Mouse (Mus musculus) frontal cortex, postnatal 36 days (tissue): ENCODE measurements at regions not wholly inside any gene's neighbourhood (a gene's known extent, or its start where the extent isn't known, plus 50 kb on each side); places are given as distances from the start of the nearest gene placed in this dataset.

Experiments used
- DNase-seq, 2 experiments: peaks; one replicate each; pipeline ENCODE4 v3.0.0; 2022; ENCODE audit warnings: low spot score in 2 of 2

DNA sequence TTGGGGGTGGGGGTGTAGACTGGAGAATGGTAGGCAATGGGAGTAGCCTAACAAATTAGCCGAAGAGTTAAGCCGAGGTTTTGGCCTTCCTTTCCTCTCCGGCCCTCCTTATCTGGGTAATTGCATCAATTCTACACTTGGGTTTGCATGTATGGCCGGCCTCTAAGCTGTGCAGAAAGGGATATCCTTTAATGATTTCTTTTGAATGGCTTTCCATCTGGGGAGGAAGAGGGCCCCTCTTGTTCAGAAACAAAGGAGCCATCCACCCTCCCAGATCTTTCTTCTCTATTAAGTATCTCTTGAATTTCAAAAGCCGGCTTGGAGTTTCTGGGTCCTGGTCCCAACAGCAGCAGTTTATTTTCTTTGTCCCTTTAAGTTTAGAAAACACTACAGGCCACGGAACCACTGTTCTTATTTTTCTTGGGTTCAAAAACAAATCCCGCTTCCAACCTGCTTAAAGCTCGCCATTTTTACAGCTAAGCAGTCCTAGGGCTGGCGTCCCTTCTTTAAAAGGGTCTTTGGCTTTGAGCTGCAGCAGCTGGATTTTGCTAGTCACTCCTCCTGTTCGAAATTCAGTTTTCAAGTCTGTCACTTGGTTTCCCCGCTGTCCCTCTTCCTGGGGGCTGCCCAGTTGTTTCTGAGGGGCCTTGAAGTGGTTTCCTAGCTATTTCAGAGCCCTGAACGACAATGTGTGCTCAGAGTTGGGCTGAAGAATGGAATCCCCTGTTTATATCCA is 73.1 kb upstream of the Lrig1 start:
- DNase-seq: no peak

DNA sequence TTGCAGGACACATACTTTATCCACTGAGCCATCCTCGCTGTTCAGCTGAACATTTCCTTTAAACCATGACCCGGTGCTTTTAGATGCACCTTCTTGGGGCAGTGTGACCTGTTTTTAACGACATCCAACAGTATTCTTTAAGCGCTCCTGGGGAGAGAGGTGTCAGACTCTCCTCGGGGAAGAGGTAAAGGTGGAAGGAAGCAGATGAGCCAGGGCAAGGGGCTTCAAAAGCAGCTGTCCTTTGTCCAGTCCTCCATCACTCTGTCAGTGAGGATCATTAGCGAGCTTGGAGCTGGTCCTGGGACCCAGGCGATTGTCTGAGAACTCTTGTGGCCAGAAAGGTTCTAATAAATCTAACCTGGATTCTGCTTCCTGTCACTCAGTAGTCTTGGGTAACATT is 72.4 kb upstream of the Lrig1 start:
- no peak for DNase-seq

DNA sequence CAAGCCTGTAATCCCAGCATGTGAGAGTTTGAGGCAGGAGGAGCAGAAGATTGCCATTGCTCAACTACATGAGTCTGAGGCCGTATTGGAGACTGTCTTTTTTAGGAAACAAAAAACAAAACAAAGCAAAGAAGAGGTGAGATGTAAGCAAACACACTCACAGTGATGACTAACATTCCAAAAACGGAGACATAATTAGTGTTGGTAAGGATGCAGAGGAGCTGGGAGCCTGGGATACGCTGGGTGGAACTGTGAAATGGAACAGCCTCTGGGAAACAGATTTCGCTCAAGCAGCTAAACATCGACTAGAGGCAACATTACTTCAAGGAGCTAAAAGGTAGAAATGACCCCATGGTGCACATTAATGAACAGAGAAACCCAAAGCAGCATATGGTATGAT is 68.3 kb upstream of the Lrig1 start:
- no peak for DNase-seq

DNA sequence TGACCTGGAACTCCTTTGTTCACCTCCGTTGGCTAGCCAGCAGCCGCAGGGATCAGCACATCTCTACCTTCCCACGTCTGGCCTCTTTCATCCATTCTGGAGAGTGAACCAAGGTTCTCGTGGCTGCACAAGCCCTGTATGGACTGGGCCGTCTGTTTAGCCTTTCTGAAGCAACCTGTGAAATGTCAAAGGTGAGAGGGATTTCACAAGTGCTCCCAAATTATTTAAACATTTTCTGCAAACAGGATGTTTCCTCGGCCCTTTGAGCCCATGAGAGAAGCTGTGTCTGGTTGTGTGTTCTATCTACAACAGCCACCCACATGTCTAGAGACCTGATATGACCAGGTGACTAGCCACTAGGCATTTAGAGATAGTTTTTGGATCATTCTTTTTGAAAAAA is 65.8 kb upstream of the Lrig1 start:
- no peak for DNase-seq

DNA sequence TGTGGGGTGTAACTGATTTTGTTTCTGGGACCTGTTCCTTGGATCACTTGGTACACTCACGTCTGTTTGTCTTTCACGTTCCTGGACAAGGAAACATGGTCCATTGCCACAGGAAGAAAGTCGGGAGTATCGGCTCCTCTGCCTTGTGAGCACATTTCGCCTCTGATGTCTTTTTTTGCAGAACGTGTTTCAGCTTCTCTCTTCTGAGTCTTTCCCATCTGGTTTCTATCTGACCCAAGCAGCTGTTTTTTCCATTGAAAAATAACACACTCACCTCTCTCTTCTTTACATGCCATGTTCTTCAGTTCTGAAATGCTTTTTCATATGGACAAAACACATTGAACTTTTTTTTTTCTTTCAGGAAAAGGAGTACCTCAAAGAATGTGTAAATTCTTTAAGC is 61.4 kb upstream of the Lrig1 start:
- no peak for DNase-seq

DNA sequence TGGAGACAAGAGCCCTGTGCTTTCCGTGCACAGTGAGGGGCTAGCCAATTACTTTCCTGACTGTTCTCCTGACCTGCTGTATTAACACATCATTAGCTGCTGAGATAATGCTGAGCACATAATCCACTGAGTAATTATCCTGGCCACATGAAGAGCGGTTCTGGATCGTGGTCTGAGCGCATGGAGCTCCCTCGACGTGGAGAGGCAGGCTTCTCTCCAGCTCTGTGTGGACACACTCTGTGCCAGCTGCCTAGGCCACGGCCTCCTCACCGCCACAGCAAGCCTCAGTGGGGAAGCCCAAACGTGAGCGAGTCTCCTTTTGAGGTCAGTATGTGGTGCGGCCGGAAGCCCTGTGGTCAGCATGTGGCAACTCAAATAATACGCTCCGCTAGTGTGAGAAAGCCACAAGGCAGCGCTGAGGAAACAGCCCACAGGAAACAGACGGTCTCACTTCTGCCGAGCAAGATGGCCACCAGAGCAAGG is 60.7 kb upstream of the Lrig1 start:
- DNase-seq: no peak

DNA sequence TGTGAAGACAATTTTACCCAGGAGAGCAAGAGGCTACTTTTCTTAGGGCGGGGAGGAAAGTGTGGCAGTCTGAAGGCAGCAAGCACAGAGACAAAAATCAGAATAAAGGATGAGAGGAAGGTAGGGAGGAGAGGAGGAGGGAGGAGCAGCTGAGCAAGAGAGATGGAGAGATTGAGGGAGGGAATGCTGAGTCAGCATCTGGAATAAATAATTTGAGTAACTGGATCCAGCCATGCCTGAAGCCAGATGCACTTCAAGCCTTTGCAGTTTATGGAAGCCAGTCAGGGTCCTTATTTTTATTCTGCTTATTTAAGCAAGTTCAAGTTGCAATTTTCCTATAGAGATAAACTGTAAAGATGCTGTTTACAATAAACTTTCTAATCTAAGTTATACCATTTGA is 59.7 kb upstream of the Lrig1 start:
- no peak for DNase-seq

DNA sequence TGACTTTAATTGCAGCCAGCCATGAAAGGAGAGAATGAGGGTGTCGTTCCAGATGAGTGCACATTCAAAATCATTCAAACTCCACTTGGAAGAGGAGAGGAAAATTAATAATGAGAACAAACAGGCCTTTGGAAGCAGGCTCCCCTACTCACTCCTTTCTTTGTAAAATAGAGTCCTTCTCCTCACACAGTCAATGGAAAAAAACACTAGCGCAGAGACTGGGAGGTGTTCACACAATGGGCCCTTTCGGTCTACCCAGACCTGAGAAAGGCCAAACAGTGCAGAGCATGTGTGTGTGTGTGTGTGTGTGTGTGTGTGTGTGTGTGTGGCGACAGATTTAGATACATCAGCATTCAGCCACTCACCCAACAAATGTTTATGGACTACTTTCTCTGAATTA is 56.0 kb upstream of the Lrig1 start:
- DNase-seq: no peak

DNA sequence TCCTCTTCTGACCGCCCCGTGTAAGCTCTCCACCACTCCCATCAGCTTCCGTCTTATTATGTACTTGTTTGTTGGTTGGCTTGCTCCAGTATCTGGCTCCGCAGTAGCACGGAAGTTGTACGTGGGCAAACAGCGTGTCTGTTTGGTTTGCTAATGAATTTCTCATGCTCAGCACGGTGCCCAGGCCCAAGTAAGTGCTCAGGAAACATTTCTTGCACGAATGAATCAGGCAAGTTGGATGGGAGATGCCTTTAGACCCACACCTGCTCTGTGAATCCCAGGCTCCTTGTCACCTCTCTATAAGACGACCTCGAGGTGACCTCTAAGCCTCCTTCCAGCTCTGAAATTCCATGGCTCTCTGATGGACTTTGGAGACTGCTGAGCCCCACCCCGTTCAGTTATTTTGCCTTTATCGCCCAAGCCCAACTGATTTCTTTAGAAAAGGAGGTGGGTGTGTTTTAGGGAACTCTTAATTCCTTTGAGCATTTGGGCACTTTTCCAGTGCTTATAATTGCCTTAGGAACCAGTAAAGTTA is 55.4 kb upstream of the Lrig1 start:
- no peak for DNase-seq

DNA sequence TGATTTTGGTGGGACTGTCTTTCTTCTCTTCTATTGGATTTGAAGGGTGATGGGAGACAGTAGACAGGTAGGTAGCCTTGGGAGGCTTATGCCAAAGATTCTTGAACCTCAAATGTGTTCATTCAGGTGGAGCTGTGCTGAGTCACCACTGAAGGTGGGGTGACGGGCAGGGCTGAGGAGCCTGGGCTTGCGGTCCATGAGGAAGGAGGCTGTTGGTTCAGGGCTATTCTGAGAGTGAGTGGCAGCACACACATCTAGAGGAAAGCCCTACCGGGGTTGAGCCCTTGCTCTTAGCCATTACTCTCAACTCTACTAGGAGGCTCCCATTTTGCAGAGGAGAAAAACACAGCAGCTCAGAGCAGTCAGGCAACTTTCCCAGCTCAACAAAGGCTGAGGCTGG is 54.6 kb upstream of the Lrig1 start:
- no peak for DNase-seq

DNA sequence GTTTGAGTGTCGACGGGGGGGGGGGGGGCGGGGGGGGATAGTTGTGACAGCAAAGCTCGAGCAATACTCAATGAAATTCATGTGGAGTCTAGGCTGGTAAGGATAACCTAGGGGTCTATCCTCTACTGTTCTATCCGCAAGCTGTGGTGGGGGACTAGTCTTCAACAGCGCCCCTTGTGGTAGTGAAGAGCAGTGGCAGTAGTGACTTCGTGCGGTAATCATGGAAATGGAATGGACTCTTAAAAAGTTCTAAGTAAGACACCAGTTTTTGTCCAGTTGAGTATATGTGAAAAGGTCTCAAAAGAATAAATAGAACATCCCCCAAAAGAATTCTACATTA is 51.1 kb upstream of the Lrig1 start:
- no peak for DNase-seq

DNA sequence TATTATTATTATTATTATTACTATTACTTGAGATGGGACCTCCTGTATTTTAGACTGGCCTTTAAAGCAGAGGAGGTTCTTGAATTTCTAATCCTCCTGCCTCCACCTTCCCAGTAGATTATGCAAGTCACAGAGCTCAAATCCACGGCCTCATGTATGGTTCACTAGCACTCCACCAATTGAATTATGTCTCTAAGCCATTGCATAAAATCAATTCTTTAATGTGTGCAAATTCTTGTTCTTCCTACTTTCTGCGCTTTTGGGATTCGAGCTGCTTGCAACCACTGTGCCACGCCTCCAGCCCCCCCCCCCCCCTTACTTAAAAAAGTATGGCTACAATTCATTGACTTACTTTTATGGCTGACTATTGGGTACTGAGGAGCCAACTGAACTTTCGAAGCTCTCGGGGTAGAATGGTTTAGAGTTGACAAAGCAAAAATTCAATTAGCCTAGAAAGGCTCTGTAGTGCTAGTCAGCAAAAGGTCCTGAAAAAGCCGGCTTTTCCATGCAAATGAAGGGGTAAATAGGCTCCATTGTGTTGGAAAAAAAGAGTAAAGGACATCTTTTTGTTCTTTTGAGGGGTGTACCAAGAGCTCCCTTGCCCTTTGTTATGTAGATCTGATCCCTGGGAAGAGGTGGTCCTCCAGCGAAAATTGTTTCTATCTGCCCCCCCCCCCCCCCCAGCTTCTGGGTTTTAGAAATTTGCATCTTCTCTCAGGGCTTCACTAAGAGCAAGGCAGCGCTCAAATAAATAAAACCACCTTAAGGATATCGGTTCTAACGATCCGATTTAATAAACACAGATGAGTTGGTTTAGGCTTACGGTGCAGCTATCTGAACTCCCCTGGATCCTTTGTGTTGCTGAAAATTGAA is 50.5 kb upstream of the Lrig1 start:
- no peak for DNase-seq
